Mouse (Mus musculus) testis, adult 2 months (tissue): Measurements from ENCODE around the gene Dcbld2. TPM values are rescaled to one million over a fixed set of nuclear protein-coding genes. Genes with fewer than 3 reads are reported as not detected.
A peak's percentile ranks its signal among the peaks of the same experiment; 100 is the strongest.

Experiments used
- H3K27ac ChIP-seq: fragments of 200-500 bp; 2 replicates; pipeline ENCODE4 v1.5.1; 2012; ENCODE audit warnings: low read depth, low read length; ENCODE audit not compliant: control insufficient read depth, insufficient read depth
- H3K27me3 ChIP-seq: fragments of 200-500 bp; 2 replicates; pipeline ENCODE4 v1.6.1; 2012; ENCODE audit warnings: mild to moderate bottlenecking, low read length, moderate library complexity; ENCODE audit not compliant: control insufficient read depth, insufficient read depth
- H3K36me3 ChIP-seq: fragments of 200-500 bp; 2 replicates; pipeline ENCODE4 v1.6.1; 2012; ENCODE audit warnings: mild to moderate bottlenecking, low read length; ENCODE audit not compliant: control insufficient read depth, insufficient read depth
- H3K4me1 ChIP-seq: fragments of 200-500 bp; 2 replicates; pipeline ENCODE4 v1.6.1; 2012; ENCODE audit warnings: low read length; ENCODE audit not compliant: control insufficient read depth, insufficient read depth
- H3K4me3 ChIP-seq: fragments of 200-500 bp; 2 replicates; pipeline ENCODE4 v1.5.1; 2012; ENCODE audit warnings: low read depth, mild to moderate bottlenecking, low read length, moderate library complexity, mixed read lengths; ENCODE audit not compliant: control insufficient read depth
- CTCF ChIP-seq: fragments of 200-500 bp; IDR thresholded peaks from 2 replicates; pipeline ENCODE4 v1.5.1; 2012; ENCODE audit warnings: low read depth, mild to moderate bottlenecking, inconsistent platforms, low read length, moderate library complexity; ENCODE audit not compliant: control insufficient read depth, insufficient read depth, insufficient replicate concordance
- POLR2A ChIP-seq: fragments of 200-500 bp; IDR thresholded peaks from 2 replicates; pipeline ENCODE4 v1.6.1; 2012; ENCODE audit warnings: low read depth, mild to moderate bottlenecking, inconsistent platforms, low read length, moderate library complexity; ENCODE audit not compliant: control insufficient read depth
- polyA plus RNA-seq: library from polyadenylated mRNA; depleted of rRNA; stranded (reverse); fragments of >200 nt; gene quantifications from 2 replicates; pipeline ENCODE4 v1.2.3, GENCODE M21; 2012

The Dcbld2 gene
- polyA plus RNA-seq, 1 experiment = 24.4 TPM

DNA sequence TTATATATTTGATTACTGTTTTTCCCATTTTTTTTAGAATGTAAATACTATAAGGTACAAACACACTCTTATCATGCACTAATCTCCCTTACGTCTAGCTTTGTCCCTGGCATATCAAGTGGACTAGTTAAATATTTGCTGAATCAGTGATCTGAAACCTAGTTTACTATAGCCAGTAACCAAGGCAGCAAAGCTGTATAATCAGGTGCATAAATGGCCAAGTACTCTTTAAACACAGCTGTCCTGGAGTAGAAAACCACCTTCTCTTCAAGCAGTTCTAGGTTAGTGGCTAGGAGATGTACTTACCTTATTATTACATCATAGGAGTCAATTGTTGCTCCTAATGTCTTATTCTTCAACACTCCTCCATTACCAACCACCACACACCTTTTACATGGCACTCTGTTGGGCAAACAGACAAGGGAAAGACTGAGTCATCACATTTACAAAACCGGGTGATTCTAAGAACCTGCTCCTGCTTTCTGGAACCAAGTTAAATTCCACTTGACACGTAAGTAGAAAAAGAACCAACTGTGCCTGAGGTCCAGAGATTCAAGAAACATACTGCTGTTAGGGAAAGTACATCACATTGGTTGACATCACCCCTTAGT, 67.4 kb downstream of the Dcbld2 start:
- no peak overlapping the region for H3K27ac ChIP-seq
- no peaks in the 10 kb centered on the region for H3K4me1 ChIP-seq
- no peaks in the 10 kb centered on the region for H3K27me3 ChIP-seq
- TF ChIP-seq CTCF (no peak), POLR2A (no peak)
- no peak overlapping the region for H3K4me3 ChIP-seq
- no peaks in the 10 kb centered on the region for H3K36me3 ChIP-seq

DNA sequence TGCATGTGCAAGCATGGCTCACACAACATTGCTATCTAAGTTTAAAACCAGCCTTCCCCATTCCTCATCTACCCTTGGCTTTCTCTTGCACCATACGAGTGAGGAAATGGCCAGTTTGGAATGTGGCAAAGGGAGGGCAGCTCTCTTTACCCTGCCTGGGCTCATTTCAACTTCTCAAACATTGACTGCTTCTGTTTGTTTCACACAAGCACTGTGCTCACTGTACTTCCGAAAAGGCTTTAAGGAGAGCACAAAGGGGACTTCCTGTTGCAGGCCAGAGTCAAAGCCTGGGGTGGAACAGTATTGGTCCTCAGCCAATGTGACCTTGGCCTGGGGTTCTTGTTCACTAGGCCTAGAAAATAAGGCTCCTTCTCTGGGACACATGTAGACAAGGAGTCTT, 68.1 kb downstream of the Dcbld2 start:
- peak overlapping the region; percentile 68 for H3K27ac ChIP-seq
- peak overlapping the region; percentile 35 for H3K4me3 ChIP-seq
- no peaks in the 10 kb centered on the region for H3K27me3 ChIP-seq
- no peaks in the 10 kb centered on the region for H3K4me1 ChIP-seq
- no peaks in the 10 kb centered on the region for H3K36me3 ChIP-seq
- TF ChIP-seq CTCF = no peak
- TF ChIP-seq POLR2A = no peak

GRCm38 (mm10) chr16:58479898-58480448, 71.7 kb downstream of the Dcbld2 start:
- Histone ChIP-seq H3K36me3 (no peaks in the 10 kb centered on the region), H3K27ac (no peak overlapping the region), H3K4me3 (no peak overlapping the region), H3K4me1 (no peaks in the 10 kb centered on the region), H3K27me3 (no peaks in the 10 kb centered on the region)
- TF ChIP-seq POLR2A (no peak), CTCF (no peak)

DNA sequence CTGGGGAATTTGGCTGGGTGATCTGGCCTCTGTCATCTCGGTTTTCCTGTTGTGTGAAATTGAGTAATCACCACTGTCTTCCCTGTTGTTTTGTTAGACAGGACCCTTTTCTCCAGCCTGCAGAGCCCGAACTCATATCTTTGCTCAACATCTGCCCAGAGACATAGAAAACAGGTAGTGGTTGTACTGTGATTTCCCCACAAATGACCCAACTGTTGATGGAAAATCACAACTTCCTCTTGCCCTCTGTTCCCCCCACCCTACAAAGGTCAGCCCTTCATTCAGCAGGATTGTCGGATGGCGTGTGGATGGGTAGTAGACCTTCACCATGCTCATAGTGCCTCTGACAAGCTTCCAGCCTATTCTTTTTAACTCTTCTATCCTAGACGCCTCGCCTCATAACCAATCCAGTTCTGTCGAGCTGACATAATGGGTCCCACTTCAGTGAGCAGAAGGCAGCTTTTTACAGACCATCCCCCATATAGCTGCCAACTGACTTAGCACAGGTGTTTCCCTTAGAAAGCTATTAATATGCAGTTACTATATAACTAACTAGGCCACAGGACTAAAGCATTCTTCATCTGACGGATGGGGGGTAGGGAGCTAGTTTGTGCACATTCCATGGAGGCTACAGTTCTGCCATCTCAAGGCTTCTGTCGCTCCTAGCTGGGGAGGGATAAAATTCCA, 73.1 kb downstream of the Dcbld2 start:
- Histone ChIP-seq H3K27ac (no peak overlapping the region), H3K4me3 (no peak overlapping the region), H3K27me3 (no peaks in the 10 kb centered on the region), H3K4me1 (no peaks in the 10 kb centered on the region), H3K36me3 (no peaks in the 10 kb centered on the region)
- TF ChIP-seq CTCF (no peak), POLR2A (no peak)

- H3K27me3 ChIP-seq = no peaks in the 10 kb centered on the region
Measured at GRCm38 (mm10) chr16:58481906-58482270, 73.6 kb downstream of the Dcbld2 start.

GRCm38 (mm10) chr16:58482296-58482695, 74.1 kb downstream of the Dcbld2 start:
- Histone ChIP-seq H3K27ac (no peak overlapping the region), H3K4me3 (no peak overlapping the region), H3K27me3 (no peaks in the 10 kb centered on the region), H3K4me1 (no peaks in the 10 kb centered on the region), H3K36me3 (no peaks in the 10 kb centered on the region)
- TF ChIP-seq POLR2A (no peak), CTCF (no peak)

More at GRCm38 (mm10) chr16:58481906-58482270, 73.6 kb downstream of the Dcbld2 start:
- Histone ChIP-seq H3K4me1 (no peaks in the 10 kb centered on the region), H3K27ac (no peak overlapping the region), H3K36me3 (no peaks in the 10 kb centered on the region), H3K4me3 (no peak overlapping the region)
- TF ChIP-seq POLR2A (no peak), CTCF (no peak)

DNA sequence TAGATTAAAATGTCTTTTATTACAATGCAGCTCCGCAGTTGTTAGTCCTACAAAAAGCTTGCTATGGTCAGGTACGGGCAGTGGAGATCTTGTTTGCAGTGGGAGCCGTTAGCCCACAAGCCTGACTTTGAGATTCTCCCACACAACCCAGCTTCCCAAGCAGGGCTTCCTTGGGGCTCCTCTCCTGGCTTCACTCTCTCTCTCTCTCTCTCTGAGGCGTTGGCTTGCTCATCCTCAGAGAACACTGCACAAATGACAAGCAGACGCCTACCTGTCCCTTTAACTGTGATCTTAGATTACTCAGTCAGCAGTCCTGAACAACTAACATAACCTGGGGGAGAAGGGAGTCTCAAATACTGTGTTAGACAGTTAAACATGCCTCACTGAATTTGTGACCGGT, 79.6 kb downstream of the Dcbld2 start:
- no peak for TF ChIP-seq CTCF
- TF ChIP-seq POLR2A = no peak
- H3K4me1 ChIP-seq = no peaks in the 10 kb centered on the region
- no peaks in the 10 kb centered on the region for H3K27me3 ChIP-seq
- no peak overlapping the region for H3K27ac ChIP-seq
- H3K36me3 ChIP-seq = no peaks in the 10 kb centered on the region
- H3K4me3 ChIP-seq = no peak overlapping the region
